Mouse (Mus musculus) cerebellum, adult 2 months (tissue): ENCODE results near the gene Pik3r5. TPM values are rescaled to one million over a fixed set of nuclear protein-coding genes. Genes with fewer than 3 reads are reported as not detected.

ENCODE experiments used
- DNase-seq, 2 experiments: peaks; one replicate each; pipeline ENCODE4 v3.0.0; 2021
- H3K27ac ChIP-seq: fragments of 200-500 bp; 2 replicates; pipeline ENCODE4 v1.5.1; 2012; ENCODE audit warnings: low read length, control low read depth, inconsistent platforms; ENCODE audit not compliant: insufficient read depth
- H3K27me3 ChIP-seq: fragments of 200-500 bp; 2 replicates; pipeline ENCODE4 v1.6.1; 2012; ENCODE audit warnings: inconsistent platforms, mild to moderate bottlenecking, low read length, moderate library complexity; ENCODE audit not compliant: control insufficient read depth, insufficient read depth
- H3K4me1 ChIP-seq: fragments of 200-500 bp; 2 replicates; pipeline ENCODE4 v1.6.1; 2011; ENCODE audit warnings: low read length; ENCODE audit not compliant: control insufficient read depth, insufficient read depth
- H3K4me3 ChIP-seq: fragments of 200-500 bp; replicated peaks from 2 replicates; pipeline ENCODE3; 2011; ENCODE audit warnings: mild to moderate bottlenecking, low read depth, low read length, control low read depth; ENCODE audit not compliant: insufficient read depth
- CTCF ChIP-seq: fragments of 200-500 bp; IDR thresholded peaks from 2 replicates; pipeline ENCODE4 v1.5.1; 2011; ENCODE audit warnings: low read depth, mild to moderate bottlenecking, control low read depth, low read length, moderate library complexity, borderline replicate concordance; ENCODE audit not compliant: insufficient read depth
- POLR2A ChIP-seq: fragments of 200-500 bp; IDR thresholded peaks from 2 replicates; pipeline ENCODE4 v1.6.1; 2011; ENCODE audit warnings: low read length, control low read depth, borderline replicate concordance; ENCODE audit not compliant: insufficient read depth
- WGBS: fragments of 180-500 bp; shearing (Covaris S2); methylation state at CpG from one replicate; pipeline ENCODE4 v1.1.7; 2018; 5-methylcytosine and 5-hydroxymethylcytosine counted together
- polyA plus RNA-seq: library from polyadenylated mRNA; depleted of rRNA; stranded (reverse); fragments of >200 nt; gene quantifications from 2 replicates; pipeline ENCODE4 v1.2.3, GENCODE M21; 2012

The Pik3r5 gene
- polyA plus RNA-seq, 1 experiment, result 0.93 TPM

- H3K27me3 ChIP-seq, result no peaks in the 10 kb centered on the region
- H3K27ac ChIP-seq, result no peak overlapping the region
- DNase-seq, result no peak
- no peaks in the 10 kb centered on the region for H3K4me1 ChIP-seq
- no peak for TF ChIP-seq POLR2A
- no peak for TF ChIP-seq CTCF
- WGBS, result 88% methylated on average over 8 of the region's 8 CpGs
- H3K4me3 ChIP-seq, result no peak overlapping the region
These were observed 10.4 kb downstream of the Pik3r5 start for GRCm38 (mm10) chr11:68442346-68442745.

- H3K27me3 ChIP-seq, result no peaks in the 10 kb centered on the region
- no peak for DNase-seq
- no peak overlapping the region for H3K4me3 ChIP-seq
- no peak overlapping the region for H3K27ac ChIP-seq
- WGBS, result 70% methylated on average over 12 of the region's 12 CpGs
- TF ChIP-seq CTCF (no peak), POLR2A (no peak)
- no peaks in the 10 kb centered on the region for H3K4me1 ChIP-seq
These were observed 11.2 kb downstream of the Pik3r5 start for GRCm38 (mm10) chr11:68442983-68443638.

GRCm38 (mm10) chr11:68445901-68446300, 14.0 kb downstream of the Pik3r5 start:
- WGBS, result 91% methylated on average over 4 of the region's 4 CpGs
- H3K4me3 ChIP-seq, result no peak overlapping the region
- no peak overlapping the region for H3K27ac ChIP-seq
- TF ChIP-seq CTCF, result no peak
- no peak for TF ChIP-seq POLR2A
- no peaks in the 10 kb centered on the region for H3K4me1 ChIP-seq
- no peaks in the 10 kb centered on the region for H3K27me3 ChIP-seq
- no peak for DNase-seq

- no peaks in the 10 kb centered on the region for H3K4me1 ChIP-seq
- H3K27ac ChIP-seq, result no peak overlapping the region
- no peak for DNase-seq
- H3K4me3 ChIP-seq, result no peak overlapping the region
- no peaks in the 10 kb centered on the region for H3K27me3 ChIP-seq
- WGBS, result 89% methylated on average over 4 of the region's 4 CpGs
- TF ChIP-seq POLR2A (no peak), CTCF (no peak)
These were observed 14.6 kb downstream of the Pik3r5 start for GRCm38 (mm10) chr11:68446547-68446946.

GRCm38 (mm10) chr11:68447242-68447641, 15.3 kb downstream of the Pik3r5 start:
- Histone ChIP-seq H3K27me3 (no peaks in the 10 kb centered on the region), H3K4me1 (no peaks in the 10 kb centered on the region), H3K27ac (no peak overlapping the region), H3K4me3 (no peak overlapping the region)
- TF ChIP-seq CTCF (no peak), POLR2A (no peak)
- 87% methylated on average over 2 of the region's 2 CpGs for WGBS
- DNase-seq, result no peak

- Histone ChIP-seq H3K4me1 (no peaks in the 10 kb centered on the region), H3K4me3 (no peak overlapping the region), H3K27ac (no peak overlapping the region), H3K27me3 (no peaks in the 10 kb centered on the region)
- DNase-seq, result no peak
- 87% methylated on average over 7 of the region's 7 CpGs for whole genome bisulfite sequencing
- TF ChIP-seq POLR2A (no peak), CTCF (no peak)
These were observed 16.4 kb downstream of the Pik3r5 start for GRCm38 (mm10) chr11:68448356-68448755.

- 63% methylated on average over 10 of the region's 10 CpGs for WGBS
- H3K27ac ChIP-seq, result no peak overlapping the region
- no peak overlapping the region for H3K4me3 ChIP-seq
- no peaks in the 10 kb centered on the region for H3K4me1 ChIP-seq
- no peak for DNase-seq
- H3K27me3 ChIP-seq, result no peaks in the 10 kb centered on the region
- no peak for TF ChIP-seq POLR2A
- TF ChIP-seq CTCF, result no peak
These were observed 19.4 kb downstream of the Pik3r5 start for GRCm38 (mm10) chr11:68451282-68451735.

- H3K27me3 ChIP-seq, result no peaks in the 10 kb centered on the region
- H3K4me3 ChIP-seq, result no peak overlapping the region
- no peak overlapping the region for H3K27ac ChIP-seq
- H3K4me1 ChIP-seq, result no peaks in the 10 kb centered on the region
- DNase-seq, result no peak
- 66% methylated on average over 5 of the region's 5 CpGs for WGBS
- TF ChIP-seq CTCF, result no peak
- TF ChIP-seq POLR2A, result no peak
These were observed 20.0 kb downstream of the Pik3r5 start for GRCm38 (mm10) chr11:68451747-68452405.
